Mouse (Mus musculus) embryonic facial prominence, embryonic 14.5 days (tissue): ENCODE measurements at regions not wholly inside any gene's neighbourhood (a gene's known extent, or its start where the extent isn't known, plus 50 kb on each side); places are given as distances from the start of the nearest gene placed in this dataset.

Experiments
- ATAC-seq: fragments of 200-750 bp; cut with Nextera tagmentation; 2 replicates; pipeline ENCODE4 v1.8.0; 2017; ENCODE audit warnings: low read depth, moderate number of reproducible peaks, moderate TSS enrichment
- DNase-seq: peaks from one replicate; pipeline ENCODE4 v3.0.0-alpha.2; 2015; ENCODE audit warnings: low spot score
- H3K27ac ChIP-seq: fragments of 300-500 bp; sonication (generic); replicated peaks from 2 replicates; pipeline ENCODE4 v1.5.1; 2014; ENCODE audit warnings: low read depth, mild to moderate bottlenecking, low read length, moderate library complexity
- H3K27me3 ChIP-seq: fragments of 300-500 bp; sonication (generic); replicated peaks from 2 replicates; pipeline ENCODE4 v1.6.1; 2014; ENCODE audit warnings: low read length; ENCODE audit not compliant: control insufficient read depth, insufficient read depth
- H3K36me3 ChIP-seq: fragments of 300-500 bp; sonication (generic); 2 replicates; pipeline ENCODE4 v1.6.1; 2014; ENCODE audit warnings: low read length, mixed read lengths; ENCODE audit not compliant: control insufficient read depth, insufficient read depth
- H3K4me1 ChIP-seq: fragments of 300-500 bp; sonication (generic); 2 replicates; pipeline ENCODE4 v1.6.1; 2014; ENCODE audit warnings: antibody characterized with exemption, low read length; ENCODE audit not compliant: control insufficient read depth, insufficient read depth
- H3K4me2 ChIP-seq: fragments of 300-500 bp; sonication (generic); 2 replicates; pipeline ENCODE4 v1.6.1; 2014; ENCODE audit warnings: low read depth, mild to moderate bottlenecking, low read length, moderate library complexity, mixed read lengths
- H3K4me3 ChIP-seq: fragments of 300-500 bp; sonication (generic); 2 replicates; pipeline ENCODE4 v1.5.1; 2014; ENCODE audit warnings: low read depth, mild to moderate bottlenecking, low read length
- H3K9ac ChIP-seq: fragments of 300-500 bp; sonication (generic); 2 replicates; pipeline ENCODE4 v1.6.1; 2014; ENCODE audit warnings: low read depth, mild to moderate bottlenecking, low read length, moderate library complexity, mixed read lengths
- H3K9me3 ChIP-seq: fragments of 300-500 bp; sonication (generic); 2 replicates; pipeline ENCODE4 v1.6.1; 2016; ENCODE audit warnings: low read length; ENCODE audit not compliant: control insufficient read depth
- WGBS: fragments of 180-500 bp; shearing (Covaris S2); extraction: QIAGEN DNeasy Blood & Tissue Kit; methylation state at CpG from one replicate; pipeline ENCODE4 v1.1.7; 2014; 5-methylcytosine and 5-hydroxymethylcytosine counted together

DNA sequence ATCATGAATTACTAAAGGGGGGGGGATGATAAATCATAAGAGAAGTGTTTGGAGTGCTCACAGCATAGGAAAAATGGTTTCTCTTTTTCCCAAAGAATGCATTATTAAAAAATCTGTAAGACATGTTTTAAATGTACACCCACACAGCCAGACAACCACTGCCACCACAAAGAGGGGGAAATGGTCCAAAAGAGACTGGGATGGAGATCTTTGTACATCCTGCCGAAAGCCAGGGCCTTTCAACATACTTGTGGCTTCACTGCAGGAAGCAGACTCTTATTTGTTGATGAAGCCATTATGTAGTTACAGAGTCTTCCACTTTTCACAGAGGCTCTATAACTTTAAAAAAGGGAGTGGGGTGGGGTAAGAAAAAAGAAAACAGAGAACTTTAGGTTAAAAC lies 96.8 kb upstream of the Epha3 start:
- H3K4me3 ChIP-seq: no peak overlapping the region
- WGBS: 32% methylated on average over 1 of the region's 1 CpGs

DNA sequence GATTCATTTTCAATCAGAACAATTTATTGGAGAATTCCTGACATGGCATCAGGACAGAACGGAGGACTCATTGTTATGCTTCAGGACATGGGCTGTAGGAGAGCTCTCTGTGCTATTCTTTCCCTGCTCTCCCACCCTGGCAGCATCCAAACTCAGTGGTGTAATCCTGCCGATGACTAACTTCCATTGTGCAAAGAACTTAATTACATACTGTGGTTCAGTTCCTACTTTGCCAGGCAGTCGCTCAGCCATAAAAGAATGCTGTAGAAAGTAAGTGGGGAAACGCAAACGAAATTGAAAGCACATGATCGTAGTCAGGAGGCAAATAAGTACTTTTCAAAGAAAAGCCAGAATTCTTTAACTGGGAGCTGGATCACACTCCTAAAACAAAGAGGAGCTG lies 94.2 kb upstream of the Epha3 start:
- Histone ChIP-seq H3K4me2 (peak overlapping the region; percentile 44), H3K4me1 (no peaks in the 10 kb centered on the region), H3K4me3 (peak overlapping the region; percentile 23), H3K36me3 (no peaks in the 10 kb centered on the region), H3K9me3 (no peaks in the 10 kb centered on the region), H3K27ac (no peak overlapping the region), H3K9ac (0 out of 2 replicates have a peak overlapping the region, but pooled peaks have one; percentile 14), H3K27me3 (no peaks in the 10 kb centered on the region)
- ATAC-seq: peak; percentile 89
- WGBS: 12% methylated on average over 6 of the region's 6 CpGs
- DNase-seq: peak; percentile 77

More for the DNA sequence above, 96.8 kb upstream of the Epha3 start:
- Histone ChIP-seq H3K9me3 (no peaks in the 10 kb centered on the region), H3K4me1 (no peaks in the 10 kb centered on the region), H3K27ac (no peak overlapping the region), H3K9ac (no peak overlapping the region), H3K4me2 (no peak overlapping the region), H3K27me3 (no peaks in the 10 kb centered on the region), H3K36me3 (no peaks in the 10 kb centered on the region)
- ATAC-seq (no peak), DNase-seq (peak; percentile 52)

DNA sequence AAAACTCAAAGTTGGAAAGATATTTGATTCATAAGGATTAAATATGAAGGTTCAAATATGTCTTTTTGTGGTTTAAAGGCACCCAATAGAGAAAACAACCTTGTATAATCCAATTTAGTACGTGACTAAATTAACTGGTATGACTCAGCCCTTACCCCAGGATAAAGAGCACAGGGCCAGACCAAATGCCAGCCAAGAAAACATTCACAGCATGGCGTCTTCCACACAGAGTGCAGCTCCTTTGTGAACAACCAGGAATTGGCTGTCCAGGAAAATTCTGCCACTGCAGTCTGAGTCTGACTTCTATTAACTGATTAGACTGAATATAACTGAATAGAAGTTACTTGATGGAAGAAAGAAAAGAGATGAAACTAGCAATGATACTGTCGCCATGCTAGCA lies 61.2 kb upstream of the Epha3 start:
- peaks cover 6% of the 10 kb centered on the region; the same call in 1 of the 2 replicates for H3K9me3 ChIP-seq
- no peaks in the 10 kb centered on the region for H3K27me3 ChIP-seq
- DNase-seq: no peak
- no peaks in the 10 kb centered on the region for H3K36me3 ChIP-seq
- 68% methylated on average over 3 of the region's 3 CpGs for WGBS
- no peak overlapping the region for H3K4me2 ChIP-seq
- no peak overlapping the region for H3K4me3 ChIP-seq
- no peak overlapping the region for H3K9ac ChIP-seq
- ATAC-seq: no peak
- H3K4me1 ChIP-seq: no peaks in the 10 kb centered on the region
- H3K27ac ChIP-seq: no peak overlapping the region

DNA sequence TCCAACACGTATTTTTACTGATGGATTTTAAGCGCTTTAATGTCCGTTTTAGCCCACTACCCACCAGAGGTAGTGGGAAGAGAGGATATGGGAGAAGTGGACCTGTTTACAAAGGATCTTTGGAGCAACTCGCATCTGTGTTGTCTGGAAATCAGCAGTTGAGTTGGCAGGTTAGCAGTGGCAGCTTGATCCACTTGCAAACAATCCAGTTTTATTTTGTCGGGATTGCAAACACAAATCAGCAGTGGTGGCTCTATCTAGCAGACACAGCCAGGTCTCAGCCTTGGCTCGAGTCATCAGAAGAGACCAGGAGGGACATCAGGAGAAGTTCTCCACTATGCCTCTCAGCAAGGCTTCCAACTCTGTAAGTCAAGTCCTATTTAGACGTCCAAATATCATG lies 57.2 kb upstream of the Epha3 start:
- Histone ChIP-seq H3K4me1 (no peaks in the 10 kb centered on the region), H3K36me3 (no peaks in the 10 kb centered on the region), H3K4me3 (no peak overlapping the region), H3K27ac (no peak overlapping the region), H3K27me3 (no peaks in the 10 kb centered on the region), H3K9me3 (peaks cover 2% of the 10 kb centered on the region; the same call in 1 of the 2 replicates), H3K9ac (no peak overlapping the region), H3K4me2 (no peak overlapping the region)
- ATAC-seq (no peak), DNase-seq (no peak)
- WGBS: 84% methylated on average over 7 of the region's 7 CpGs
